Mouse (Mus musculus) monocyte, adult 5-6 weeks (primary cell): ENCODE data around the gene Thoc3. TPM values are rescaled to one million over a fixed set of nuclear protein-coding genes. Genes with fewer than 3 reads are reported as not detected.

ENCODE experiments used
- ATAC-seq: fragments of 153-309, 156-312 bp; replicated peaks from 2 replicates; pipeline ENCODE4 v1.8.0; 2017; ENCODE audit warnings: mild to moderate bottlenecking; ENCODE audit not compliant: low TSS enrichment, insufficient number of reproducible peaks, severe bottlenecking, poor library complexity, low FRiP score
- total RNA-seq: library from RNA; stranded (forward); fragments of 200-1000, 200-491, 200-594 nt; gene quantifications from 3 replicates; pipeline ENCODE4 v1.2.3, GENCODE M21; 2017

Thoc3 gene
- total RNA-seq, 1 experiment from 2014 or later = 26.8 TPM

DNA sequence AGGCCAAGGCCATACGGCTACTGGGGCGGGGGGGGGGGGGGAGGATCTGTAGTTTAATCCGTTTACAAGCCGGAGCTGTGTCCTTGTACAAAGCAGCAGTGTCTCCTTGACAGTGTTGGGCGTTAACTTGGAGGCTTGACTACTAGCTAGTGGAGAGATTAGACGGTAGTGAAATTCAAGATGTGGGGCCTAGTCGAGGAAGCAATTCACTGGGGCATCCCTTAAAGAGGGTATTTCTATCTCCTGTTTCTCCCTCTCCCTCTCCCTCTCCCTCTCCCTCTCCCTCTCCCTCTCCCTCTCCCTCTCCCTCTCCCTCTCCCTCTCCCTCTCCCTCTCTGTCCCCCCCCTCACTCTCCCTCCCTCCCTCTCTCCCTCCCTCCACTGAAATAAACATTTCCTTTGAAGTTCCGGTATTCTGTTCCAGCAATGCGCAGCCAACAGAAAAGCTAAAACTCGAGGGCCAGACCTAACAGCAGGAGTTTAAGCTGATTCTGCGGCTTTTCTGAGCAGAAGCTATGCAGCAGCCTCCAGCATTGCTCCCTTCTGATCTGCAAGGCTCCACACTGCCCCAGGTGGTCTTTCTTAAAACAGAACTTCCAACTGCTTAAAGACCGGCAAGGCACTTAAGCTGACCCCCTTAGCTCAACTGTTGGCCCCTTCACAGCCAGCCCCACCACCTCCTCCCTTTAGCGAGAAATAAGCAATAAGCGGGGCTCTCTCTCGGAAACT, 21.0 kb downstream of the Thoc3 start:
- ATAC-seq = no peak

DNA sequence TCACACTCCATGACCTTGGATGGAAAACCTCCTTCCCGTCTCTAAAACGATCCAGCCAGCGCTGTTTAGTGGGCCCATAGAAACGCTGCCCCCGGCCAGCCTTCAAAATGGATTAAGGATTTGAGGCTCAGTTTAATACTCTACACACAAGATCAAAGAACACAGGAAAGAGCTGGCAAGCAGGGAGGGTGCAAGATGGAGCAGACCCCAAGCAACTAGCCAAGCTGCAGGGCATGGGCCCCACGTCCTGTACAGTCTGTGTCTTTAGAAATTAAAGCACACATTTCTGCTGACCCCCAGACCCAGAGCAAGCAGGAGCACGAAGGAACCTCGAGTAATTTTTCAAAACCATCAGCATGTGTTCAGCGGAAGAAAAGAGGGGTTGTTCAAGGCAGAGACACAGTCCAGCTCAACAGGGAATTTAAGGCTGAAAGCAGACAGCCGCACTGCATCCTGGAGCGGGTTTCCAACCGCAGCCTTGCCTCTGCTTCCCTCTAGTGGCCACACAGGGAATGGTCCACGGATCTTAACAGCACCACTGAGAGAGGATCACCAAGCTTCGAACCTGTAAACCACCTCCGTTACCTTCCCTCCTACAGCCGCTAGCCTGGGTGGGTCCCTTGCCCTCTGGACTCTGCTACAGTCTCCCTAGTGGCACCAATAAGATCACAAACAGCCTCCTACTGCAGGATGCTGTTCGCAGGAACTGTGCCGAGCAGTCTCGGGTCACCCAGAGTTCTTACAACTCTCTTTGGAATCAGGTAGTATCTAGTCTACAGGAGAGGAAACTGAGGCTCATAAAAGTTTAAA, 21.8 kb downstream of the Thoc3 start:
- peak; percentile 93 for ATAC-seq

DNA sequence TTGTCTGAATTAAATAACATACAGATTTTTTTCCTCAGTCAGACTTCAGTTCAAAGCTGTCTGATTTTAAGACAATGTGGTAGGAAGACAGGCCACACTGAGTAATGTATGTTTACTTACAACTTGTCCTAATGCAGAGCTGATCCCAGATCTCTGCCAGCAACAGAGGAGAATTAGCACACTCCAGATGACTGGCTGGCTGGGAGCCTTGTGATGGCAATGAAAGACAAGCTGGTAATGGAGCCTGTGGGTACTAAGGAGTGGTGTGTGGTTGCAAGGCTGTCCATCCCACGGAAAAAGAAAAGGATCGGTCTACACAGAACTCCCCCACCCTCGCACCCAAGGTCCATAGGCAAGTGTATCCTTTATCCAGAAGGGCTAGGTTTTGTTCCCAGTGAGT, 25.0 kb downstream of the Thoc3 start:
- no peak for ATAC-seq

DNA sequence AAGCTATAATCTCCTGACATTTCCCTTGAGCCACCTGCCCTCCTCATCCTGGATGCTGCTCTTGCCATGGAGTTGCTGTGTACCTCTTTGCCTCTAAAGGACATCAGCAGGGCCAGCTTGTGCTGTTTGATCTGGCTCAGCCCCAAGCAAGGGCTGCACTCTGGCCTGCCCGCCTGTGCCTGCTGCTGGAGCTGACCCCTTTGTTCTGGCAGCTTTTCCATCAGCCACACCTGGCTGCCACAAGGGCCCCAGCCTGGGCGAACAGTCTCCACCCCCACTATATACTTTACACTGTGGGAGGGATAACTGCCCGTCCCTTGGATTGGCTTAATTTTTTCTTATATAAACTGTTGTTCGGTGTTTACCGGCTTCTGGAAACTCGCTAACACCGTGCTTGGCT, 28.7 kb downstream of the Thoc3 start:
- no peak for ATAC-seq

DNA sequence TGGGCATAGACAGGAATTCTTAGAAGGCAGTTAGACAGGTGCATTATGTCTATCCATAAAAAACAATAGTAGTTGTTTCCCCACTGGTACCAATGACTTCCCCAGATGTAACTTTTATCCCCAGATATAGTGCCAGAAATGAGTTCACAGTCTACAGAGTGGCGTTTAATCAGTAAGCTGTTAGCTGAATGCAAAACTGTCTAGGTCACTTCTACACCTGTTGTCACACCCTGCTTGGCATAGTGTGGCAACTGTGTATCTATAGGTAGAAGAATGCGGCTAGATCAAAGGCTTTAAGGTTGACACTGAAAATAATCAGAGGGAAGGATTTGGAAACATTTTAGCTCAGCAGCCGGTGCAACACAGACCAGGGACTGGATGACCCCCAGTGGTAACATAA, 29.8 kb downstream of the Thoc3 start:
- no peak for ATAC-seq

DNA sequence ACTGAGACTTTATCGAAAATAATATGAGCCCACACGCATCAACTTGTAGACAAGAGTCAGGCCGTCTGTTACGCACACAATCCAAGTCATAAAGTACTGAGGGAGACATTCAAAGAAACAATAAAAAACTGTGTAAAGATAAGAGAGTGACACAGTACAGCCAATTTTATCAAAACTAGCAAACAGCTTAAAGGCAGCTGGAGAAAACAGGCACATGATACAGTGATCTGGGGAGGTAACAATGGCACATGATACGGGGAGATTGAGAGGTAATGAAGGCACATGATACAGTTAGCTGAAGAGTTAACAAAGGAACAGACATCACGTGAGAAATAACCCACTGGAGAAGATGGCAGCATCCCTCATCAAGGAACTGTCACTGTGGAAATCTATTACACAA, 31.6 kb downstream of the Thoc3 start:
- ATAC-seq = no peak

DNA sequence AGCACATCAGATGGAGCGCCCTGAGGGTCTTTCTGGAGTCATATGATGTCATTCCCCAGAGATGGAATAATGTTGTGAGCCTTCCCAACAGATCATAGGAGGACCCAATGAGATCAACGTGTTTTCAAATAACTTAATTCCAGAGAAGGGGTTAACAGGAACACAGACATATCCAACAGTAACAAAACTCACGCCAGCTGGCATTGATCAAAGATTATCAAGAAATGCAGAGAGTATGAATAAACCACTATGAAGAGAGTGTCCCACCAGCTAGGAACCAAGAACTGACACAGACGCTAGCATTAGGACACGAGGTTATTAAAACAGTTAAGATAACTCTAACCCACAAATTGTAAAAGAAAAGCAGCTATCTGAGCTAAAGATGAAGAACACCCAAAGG, 32.0 kb downstream of the Thoc3 start:
- ATAC-seq = no peak

DNA sequence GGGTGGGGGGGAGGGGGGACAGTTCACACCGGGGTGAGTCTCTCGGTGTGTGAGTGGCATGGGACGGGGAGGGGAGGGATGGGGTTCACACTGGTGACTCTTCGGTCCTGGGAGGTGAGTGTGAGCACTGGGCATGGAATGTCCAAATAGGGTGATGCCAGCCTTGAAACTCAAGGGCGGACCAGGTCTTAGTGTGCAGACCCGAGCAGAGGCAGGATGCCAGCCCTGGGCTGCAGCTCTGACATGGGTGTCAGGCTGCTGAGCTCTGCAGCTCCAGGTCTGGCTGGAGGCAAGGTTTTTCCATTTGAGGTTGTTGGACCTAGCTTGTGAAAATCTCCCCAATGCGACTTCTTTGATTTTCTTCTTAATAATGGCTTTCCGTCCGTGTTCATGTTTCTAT, 37.5 kb downstream of the Thoc3 start:
- ATAC-seq = no peak

DNA sequence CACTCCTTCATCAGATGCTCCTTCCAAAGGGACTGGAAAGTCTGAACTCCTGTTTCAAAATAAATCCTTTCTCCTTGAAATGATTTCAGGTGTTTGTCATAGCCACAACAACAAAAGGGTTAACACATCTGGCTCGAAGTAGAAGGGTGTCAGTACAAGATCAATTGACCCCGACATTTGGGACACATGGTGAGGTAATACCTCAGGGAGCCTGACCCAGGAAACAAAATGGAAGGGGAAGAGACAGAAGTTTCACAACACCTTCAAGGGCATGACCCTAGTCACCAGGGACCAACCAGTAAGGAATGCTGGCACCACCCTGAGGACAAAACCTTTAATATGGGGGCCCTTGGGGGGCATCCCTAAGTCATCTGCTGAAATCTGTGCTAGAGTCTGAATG, 38.6 kb downstream of the Thoc3 start:
- no peak for ATAC-seq

DNA sequence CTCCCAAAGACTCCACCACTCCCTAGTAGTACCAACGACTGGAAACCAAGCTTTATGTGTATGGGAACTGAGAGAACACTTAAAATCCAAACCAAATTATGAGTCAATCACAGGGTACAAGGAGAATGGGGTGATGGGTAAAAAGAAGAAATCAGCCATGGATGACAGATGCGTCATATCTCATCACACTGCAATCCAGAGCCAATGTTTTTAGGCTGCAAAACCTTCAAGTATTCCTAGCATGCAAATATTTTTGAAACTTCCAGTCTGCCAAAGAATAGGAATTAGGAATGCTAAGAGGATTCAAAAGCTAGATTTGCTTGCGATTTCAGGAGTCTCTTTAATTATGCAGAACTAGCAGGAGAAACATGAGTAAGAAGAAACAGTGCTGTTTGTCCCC, 39.9 kb downstream of the Thoc3 start:
- no peak for ATAC-seq

DNA sequence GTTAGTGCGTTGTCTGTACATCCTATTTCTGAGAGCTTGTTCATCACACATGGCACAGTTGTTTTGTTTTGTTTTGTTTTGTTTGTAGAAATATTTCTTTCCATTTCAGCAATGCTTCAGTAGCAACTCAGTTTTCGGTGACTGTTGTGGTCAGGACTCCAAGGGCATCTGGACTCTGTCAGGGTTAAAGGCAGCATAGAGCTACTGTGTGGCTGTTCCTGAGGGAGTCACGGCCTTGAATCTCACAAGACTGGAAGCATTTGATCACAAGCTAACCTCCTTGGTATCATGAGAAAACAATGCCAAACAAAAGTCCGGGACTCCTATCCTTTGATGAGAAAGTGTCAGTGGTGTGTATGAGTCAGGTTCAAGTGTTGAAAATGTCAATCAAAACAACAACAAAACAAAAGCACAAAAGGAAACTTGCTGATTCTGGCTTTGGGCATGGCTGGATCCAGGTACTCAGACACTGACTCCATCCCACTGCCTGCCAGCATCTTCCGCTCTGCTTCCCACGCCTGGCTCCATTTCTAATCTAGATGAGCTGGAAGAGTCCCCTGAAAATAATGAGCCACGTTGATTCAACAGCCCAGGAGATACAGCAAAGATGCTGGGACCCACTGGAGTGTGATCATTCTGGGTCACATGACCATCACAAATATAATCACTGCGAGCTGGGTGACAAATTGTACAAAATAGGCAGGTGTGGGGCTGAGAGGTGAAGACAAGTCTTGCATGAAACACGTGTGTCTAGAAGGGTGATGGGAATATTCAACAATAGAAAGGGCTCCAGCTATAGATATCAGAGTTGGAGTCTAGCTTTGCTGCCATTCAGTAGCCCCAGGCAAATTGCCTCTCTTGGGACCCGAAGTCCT, 41.6 kb downstream of the Thoc3 start:
- ATAC-seq = no peak

DNA sequence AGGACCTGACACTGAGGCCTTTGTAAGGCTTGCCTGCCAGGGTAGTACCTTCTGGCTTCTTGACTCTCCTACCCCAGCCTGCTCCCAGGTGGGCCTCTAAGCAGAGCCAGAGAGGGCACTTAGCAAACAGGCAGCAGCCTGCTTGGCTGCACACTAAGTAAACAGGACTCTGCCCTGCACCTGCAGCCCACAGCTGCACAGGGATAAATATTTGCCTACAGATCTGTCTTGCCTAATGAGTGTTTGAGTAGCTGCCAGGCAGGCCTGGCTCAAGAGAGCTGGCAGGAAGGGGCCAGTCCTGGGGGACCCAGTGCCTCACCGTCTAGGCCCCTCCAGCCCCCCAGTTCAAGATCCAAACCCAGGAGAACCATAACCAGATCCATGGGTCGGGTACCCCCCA, 43.4 kb downstream of the Thoc3 start:
- 0 out of 2 replicates have a peak, but pooled peaks have one; percentile 22 for ATAC-seq

DNA sequence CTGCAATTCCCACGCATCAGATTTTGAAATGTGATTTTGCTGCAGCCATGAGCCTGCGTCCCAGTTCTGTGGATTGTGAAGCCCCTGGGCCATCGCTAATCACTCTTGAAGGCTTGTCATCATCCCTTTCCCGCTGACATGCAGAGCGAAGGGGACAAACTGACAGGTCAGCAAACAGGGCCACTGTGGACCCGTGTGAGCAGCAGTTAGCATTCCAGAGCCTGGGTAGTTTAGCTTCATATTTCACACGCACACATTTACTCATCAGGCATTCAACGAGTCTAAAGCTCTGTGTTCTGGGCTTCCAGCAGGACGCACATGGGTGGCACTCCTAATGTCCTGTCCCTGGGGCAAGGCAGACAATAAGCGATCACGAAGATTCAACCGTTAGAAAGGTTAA, 48.4 kb downstream of the Thoc3 start:
- ATAC-seq = no peak

DNA sequence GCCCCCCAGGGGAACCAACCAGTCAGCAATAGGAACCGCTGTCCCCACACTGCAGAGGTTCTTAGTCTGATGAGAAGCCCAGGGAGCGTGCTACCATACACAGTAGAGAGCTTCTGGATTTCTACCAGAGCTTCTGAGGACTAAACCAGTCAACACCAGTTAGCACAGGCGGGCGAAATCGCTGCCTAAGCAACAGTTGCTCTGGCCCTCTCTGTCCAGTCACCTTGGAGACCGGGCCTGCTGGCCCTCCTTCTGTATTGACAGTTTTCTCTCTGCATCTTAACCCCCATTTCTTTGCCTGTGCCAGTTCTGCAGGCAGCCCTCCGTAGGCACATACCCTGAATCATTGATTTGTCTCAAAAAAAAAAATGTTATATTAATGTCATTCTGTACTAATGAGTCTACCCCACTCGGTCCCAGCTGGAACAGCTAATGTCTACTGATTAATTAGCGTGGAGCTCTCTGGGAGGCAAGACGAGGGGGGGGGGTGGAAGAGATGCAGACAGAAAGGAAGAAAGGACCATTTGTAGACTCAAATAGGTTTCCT, 49.8 kb downstream of the Thoc3 start:
- ATAC-seq = no peak

DNA sequence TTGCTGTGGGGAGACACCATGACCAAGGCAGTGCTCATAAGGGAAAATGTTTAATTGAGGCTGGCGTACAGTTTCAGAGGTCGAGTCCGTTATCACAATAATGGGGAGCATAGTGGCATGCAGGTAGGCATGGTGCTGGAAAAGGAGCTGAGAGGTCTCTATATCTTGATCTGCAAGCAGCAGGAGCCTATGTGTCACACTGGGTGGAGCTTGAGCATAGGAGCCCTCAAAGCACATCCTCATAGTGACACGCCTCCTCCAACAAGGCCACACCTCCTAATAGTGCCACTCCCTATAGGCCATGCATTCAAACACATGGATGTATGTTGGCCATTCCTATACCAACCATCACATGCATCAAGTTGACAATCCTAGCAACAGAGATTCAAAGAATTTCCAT, 53.6 kb downstream of the Thoc3 start:
- ATAC-seq = no peak

DNA sequence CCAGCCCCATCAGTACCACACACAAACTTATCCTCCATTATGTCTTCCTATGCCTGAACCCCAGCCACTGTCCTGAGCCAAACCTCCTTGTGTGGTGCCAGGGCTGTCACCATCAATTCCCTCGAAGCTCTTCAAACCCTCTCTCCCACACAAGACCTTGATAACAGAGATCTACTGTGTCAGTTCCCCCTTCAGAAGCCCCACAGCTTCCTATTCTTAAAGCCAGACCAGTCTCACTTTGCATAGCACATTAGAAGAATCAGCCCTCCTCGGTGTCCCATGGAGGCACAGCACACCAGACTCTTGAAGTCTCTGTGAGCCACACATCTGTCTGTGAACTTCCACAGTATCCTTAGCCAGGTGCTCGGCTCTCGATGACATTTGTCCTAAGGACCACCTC, 55.9 kb downstream of the Thoc3 start:
- ATAC-seq = no peak

DNA sequence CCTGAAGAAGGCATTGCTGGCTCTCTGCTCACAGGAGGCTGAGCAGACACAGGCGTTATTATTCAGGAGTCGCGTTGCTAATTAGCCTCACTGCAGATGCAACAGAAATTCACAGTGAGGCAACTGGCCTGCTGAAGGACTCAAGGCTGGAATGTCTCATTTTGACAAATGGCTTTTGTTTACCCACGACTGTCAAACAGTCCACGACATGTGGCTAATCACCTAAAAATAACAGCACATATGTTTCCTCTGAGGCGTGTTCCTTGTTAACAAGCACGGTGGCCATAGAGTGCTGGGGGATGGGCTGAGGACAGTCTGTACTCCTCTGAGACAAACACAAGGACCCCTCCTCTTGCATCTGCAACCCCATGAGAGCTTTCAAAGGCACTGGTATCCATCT, 56.4 kb downstream of the Thoc3 start:
- no peak for ATAC-seq

DNA sequence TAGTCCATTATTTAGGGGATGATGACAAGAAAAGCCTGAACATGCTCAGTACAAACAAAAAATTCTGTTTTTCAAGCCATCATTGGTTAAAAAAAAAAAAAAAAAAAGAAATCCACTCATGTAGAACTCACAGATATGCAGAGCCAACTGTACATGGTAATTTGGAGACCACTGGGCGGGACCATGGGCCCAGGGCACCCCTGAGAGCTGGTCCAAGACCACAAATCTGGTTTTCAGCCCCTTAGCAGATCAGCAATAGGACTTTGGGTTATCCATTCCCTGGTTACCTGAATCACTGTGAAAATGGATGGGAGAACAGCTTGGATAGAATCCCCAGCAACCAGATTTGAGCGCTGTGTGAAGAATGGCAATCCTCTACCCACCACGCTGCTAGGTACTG, 57.0 kb downstream of the Thoc3 start:
- no peak for ATAC-seq
